Mouse (Mus musculus): ENCODE data around the gene Rcsd1. TPM values are rescaled to one million over a fixed set of nuclear protein-coding genes. Genes with fewer than 3 reads are reported as not detected.
"Not testable (repeated sequence)": the region's sequence is repeated elsewhere in the genome, so short reads cannot be mapped to it uniquely, and the experiment has no call there.

Gene Rcsd1
- polyA plus RNA-seq, 1 experiment from 2014 or later = 15.0 TPM

GRCm38 (mm10) chr1:165681045-165681794, 28.3 kb downstream of the Rcsd1 start:
- DNase-seq (no peak), ATAC-seq (peak; percentile 56)
- peaks cover 5% of the 10 kb centered on the region for H3K36me3 ChIP-seq (replicated peaks; ENCODE audit: insufficient read depth, low read length)
- peak overlapping the region; percentile 20; the same call in 1 of the 2 replicates for H3K4me2 ChIP-seq (ENCODE audit: low read depth, low read length)
- no peak for TF ChIP-seq EP300 (IDR thresholded peaks at IDR 0.05; ENCODE audit: low read depth)
- TF ChIP-seq CTCF (IDR thresholded peaks at IDR 0.05; ENCODE audit: low read depth) = peak; percentile 53
- no peak overlapping the region for H3K4me3 ChIP-seq (ENCODE audit: low read depth, low read length)
- 32% methylated on average over 13 of the region's 13 CpGs for WGBS (ENCODE audit: insufficient replicate concordance)
- peaks cover 26% of the 10 kb centered on the region for H3K4me1 ChIP-seq (ENCODE audit: insufficient read depth)
- no peaks in the 10 kb centered on the region for H3K9me3 ChIP-seq (ENCODE audit: low read length)
- peak overlapping the region; percentile 77 for H3K27ac ChIP-seq (ENCODE audit: low read depth)
- no peaks in the 10 kb centered on the region for H3K27me3 ChIP-seq (ENCODE audit: insufficient read depth, low read length)
- no peak overlapping the region for H3K9ac ChIP-seq (replicated peaks)

DNA sequence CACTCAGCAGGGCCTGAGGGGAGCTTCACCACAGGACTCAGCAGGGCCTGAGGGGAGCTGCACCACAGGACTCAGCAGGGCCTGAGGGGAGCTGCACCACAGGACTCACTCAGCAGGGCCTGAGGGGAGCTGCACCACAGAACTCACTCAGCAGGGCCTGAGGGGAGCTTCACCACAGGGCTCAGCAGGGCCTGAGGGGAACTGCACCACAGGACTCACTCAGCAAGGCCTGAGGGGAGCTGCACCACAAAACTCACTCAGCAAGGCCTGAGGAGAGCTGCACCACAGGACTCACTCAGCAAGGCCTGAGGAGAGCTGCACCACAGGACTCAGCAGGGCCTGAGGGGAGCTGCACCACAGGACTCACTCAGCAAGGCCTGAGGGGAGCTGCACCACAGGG, 29.5 kb downstream of the Rcsd1 start:
- not testable (repeated sequence) for H3K27me3 ChIP-seq (ENCODE audit: insufficient read depth, low read length); H3K4me3 ChIP-seq (ENCODE audit: low read depth, low read length); H3K4me2 ChIP-seq (ENCODE audit: low read depth, low read length); ATAC-seq; DNase-seq; H3K9me3 ChIP-seq (ENCODE audit: low read length); H3K36me3 ChIP-seq (replicated peaks; ENCODE audit: insufficient read depth, low read length); H3K9ac ChIP-seq (replicated peaks)
- H3K4me1 ChIP-seq (ENCODE audit: insufficient read depth) = peaks cover 27% of the 10 kb centered on the region
- peak overlapping the region; percentile 77 for H3K27ac ChIP-seq (ENCODE audit: low read depth)

DNA sequence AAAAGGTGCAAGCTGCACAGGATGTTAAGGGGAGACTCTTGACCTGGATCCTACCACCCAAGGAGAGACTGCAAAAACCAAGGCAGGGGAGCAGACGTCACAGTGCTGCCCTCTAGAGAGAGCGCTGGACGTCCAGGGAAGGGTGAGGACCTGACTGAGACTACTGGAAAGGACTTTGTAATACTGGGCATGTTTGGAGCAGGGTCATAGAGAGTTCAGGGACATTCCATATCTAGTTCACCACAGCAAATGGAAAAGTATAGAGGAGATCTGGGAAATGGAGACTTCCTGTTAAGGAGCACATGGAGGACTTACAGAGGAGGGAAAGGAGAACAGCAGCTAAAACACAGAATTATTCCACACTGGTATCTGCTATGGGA, 29.9 kb downstream of the Rcsd1 start:
- Histone ChIP-seq H3K9me3 (ENCODE audit: low read length) (no peaks in the 10 kb centered on the region), H3K4me1 (ENCODE audit: insufficient read depth) (peaks cover 27% of the 10 kb centered on the region), H3K27ac (ENCODE audit: low read depth) (peak overlapping the region; percentile 77; the same call in 1 of the 2 replicates), H3K36me3 (replicated peaks; ENCODE audit: insufficient read depth, low read length) (peaks cover 5% of the 10 kb centered on the region), H3K27me3 (ENCODE audit: insufficient read depth, low read length) (no peaks in the 10 kb centered on the region), H3K4me3 (ENCODE audit: low read depth, low read length) (no peak overlapping the region), H3K4me2 (ENCODE audit: low read depth, low read length) (no peak overlapping the region), H3K9ac (replicated peaks) (no peak overlapping the region)
- 63% methylated on average over 3 of the region's 3 CpGs for WGBS (ENCODE audit: insufficient replicate concordance)
- TF ChIP-seq CTCF (IDR thresholded peaks at IDR 0.05; ENCODE audit: low read depth) = peak; percentile 36
- 0 out of 2 replicates have a peak, but pooled peaks have one; percentile 32 for TF ChIP-seq EP300 (IDR thresholded peaks at IDR 0.05; ENCODE audit: low read depth)
- DNase-seq (no peak), ATAC-seq (peak; percentile 30; the same call in 1 of the 2 replicates)

- Histone ChIP-seq H3K4me1 (ENCODE audit: insufficient read depth) (peaks cover 24% of the 10 kb centered on the region), H3K27ac (ENCODE audit: low read depth) (no peak overlapping the region), H3K27me3 (ENCODE audit: insufficient read depth, low read length) (no peaks in the 10 kb centered on the region), H3K36me3 (replicated peaks; ENCODE audit: insufficient read depth, low read length) (peaks cover 7% of the 10 kb centered on the region), H3K9ac (replicated peaks) (no peak overlapping the region), H3K4me2 (ENCODE audit: low read depth, low read length) (no peak overlapping the region), H3K9me3 (ENCODE audit: low read length) (no peaks in the 10 kb centered on the region), H3K4me3 (ENCODE audit: low read depth, low read length) (no peak overlapping the region)
- ATAC-seq = no peak
- 75% methylated on average over 15 of the region's 15 CpGs for WGBS (ENCODE audit: insufficient replicate concordance)
- peak; percentile 36; the same call in 1 of the 2 replicates for TF ChIP-seq CTCF (IDR thresholded peaks at IDR 0.05; ENCODE audit: low read depth)
- TF ChIP-seq EP300 (IDR thresholded peaks at IDR 0.05; ENCODE audit: low read depth) = no peak
- no peak for DNase-seq
These were observed 30.5 kb downstream of the Rcsd1 start for GRCm38 (mm10) chr1:165678861-165679617.

DNA sequence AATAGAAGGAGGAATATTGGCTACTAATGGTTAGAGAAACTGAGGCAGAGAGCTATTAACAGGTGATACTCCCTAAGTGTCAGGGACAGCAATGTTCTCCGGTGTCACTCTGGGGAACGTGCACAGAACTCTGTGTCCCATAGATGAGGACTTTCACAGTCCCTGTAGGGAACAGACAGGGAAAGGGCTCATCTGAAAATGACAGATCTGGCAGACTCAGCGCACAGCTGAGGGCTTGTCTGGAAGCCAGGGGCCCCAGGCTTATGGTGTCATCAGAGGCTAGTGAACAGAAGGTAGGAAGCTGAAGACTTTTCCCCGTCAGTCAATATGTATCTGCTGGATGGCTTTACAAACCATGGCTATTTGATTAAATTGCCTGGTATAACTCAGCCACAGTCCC, 32.0 kb downstream of the Rcsd1 start:
- TF ChIP-seq CTCF (IDR thresholded peaks at IDR 0.05; ENCODE audit: low read depth) (no peak), EP300 (IDR thresholded peaks at IDR 0.05; ENCODE audit: low read depth) (no peak)
- ATAC-seq (no peak), DNase-seq (no peak)
- H3K36me3 ChIP-seq (replicated peaks; ENCODE audit: insufficient read depth, low read length) = peaks cover 7% of the 10 kb centered on the region
- H3K9me3 ChIP-seq (ENCODE audit: low read length) = no peaks in the 10 kb centered on the region
- no peak overlapping the region for H3K4me3 ChIP-seq (ENCODE audit: low read depth, low read length)
- no peak overlapping the region for H3K27ac ChIP-seq (ENCODE audit: low read depth)
- peaks cover 26% of the 10 kb centered on the region for H3K4me1 ChIP-seq (ENCODE audit: insufficient read depth)
- no peak overlapping the region for H3K4me2 ChIP-seq (ENCODE audit: low read depth, low read length)
- WGBS (ENCODE audit: insufficient replicate concordance) = 78% methylated on average over 4 of the region's 4 CpGs
- H3K9ac ChIP-seq (replicated peaks) = no peak overlapping the region
- H3K27me3 ChIP-seq (ENCODE audit: insufficient read depth, low read length) = no peaks in the 10 kb centered on the region

DNA sequence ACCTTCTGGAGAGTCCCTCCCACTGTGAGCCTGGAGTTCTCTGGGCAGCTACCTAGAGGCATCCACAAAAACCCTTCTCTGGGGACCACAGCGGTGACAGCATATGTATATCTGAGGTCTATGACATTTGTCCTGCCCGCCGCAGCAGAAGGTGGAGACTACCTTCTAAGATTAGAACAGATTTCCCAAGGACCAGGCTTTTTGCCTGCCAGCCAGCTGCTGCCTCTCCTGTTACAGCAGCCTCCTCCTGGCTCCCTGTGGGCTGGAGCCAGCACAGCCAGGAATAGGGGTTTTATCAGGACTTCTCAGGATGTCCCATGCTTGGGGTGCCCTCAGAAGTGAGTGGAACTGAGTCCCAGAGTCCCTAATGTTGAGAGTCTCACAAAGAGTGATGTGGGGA, 32.6 kb downstream of the Rcsd1 start:
- Histone ChIP-seq H3K27me3 (ENCODE audit: insufficient read depth, low read length) (no peaks in the 10 kb centered on the region), H3K4me3 (ENCODE audit: low read depth, low read length) (no peak overlapping the region), H3K4me1 (ENCODE audit: insufficient read depth) (peaks cover 27% of the 10 kb centered on the region), H3K9ac (replicated peaks) (no peak overlapping the region), H3K27ac (ENCODE audit: low read depth) (no peak overlapping the region), H3K36me3 (replicated peaks; ENCODE audit: insufficient read depth, low read length) (peaks cover 7% of the 10 kb centered on the region), H3K9me3 (ENCODE audit: low read length) (no peaks in the 10 kb centered on the region), H3K4me2 (ENCODE audit: low read depth, low read length) (no peak overlapping the region)
- WGBS (ENCODE audit: insufficient replicate concordance) = 70% methylated on average over 3 of the region's 3 CpGs
- ATAC-seq (no peak), DNase-seq (no peak)
- TF ChIP-seq EP300 (IDR thresholded peaks at IDR 0.05; ENCODE audit: low read depth) = no peak

Measured in liver, postnatal 0 days (tissue).